Mouse (Mus musculus) adrenal gland, postnatal 14 days (tissue): ENCODE results near the gene Pitpnb. TPM values are rescaled to one million over a fixed set of nuclear protein-coding genes. Genes with fewer than 3 reads are reported as not detected.

Experiments used
- DNase-seq: peaks from one replicate; pipeline ENCODE4 v3.0.0; 2021; ENCODE audit warnings: mixed read lengths
- total RNA-seq: library from RNA; stranded (reverse); gene quantifications from 2 replicates; pipeline ENCODE4 v1.2.3, GENCODE M21; 2021

Pitpnb gene
- total RNA-seq, 1 experiment from 2014 or later, result 69.3 TPM

- DNase-seq, result no peak
These were observed 14.3 kb downstream of the Pitpnb start for GRCm38 (mm10) chr5:111344721-111345400.

DNA sequence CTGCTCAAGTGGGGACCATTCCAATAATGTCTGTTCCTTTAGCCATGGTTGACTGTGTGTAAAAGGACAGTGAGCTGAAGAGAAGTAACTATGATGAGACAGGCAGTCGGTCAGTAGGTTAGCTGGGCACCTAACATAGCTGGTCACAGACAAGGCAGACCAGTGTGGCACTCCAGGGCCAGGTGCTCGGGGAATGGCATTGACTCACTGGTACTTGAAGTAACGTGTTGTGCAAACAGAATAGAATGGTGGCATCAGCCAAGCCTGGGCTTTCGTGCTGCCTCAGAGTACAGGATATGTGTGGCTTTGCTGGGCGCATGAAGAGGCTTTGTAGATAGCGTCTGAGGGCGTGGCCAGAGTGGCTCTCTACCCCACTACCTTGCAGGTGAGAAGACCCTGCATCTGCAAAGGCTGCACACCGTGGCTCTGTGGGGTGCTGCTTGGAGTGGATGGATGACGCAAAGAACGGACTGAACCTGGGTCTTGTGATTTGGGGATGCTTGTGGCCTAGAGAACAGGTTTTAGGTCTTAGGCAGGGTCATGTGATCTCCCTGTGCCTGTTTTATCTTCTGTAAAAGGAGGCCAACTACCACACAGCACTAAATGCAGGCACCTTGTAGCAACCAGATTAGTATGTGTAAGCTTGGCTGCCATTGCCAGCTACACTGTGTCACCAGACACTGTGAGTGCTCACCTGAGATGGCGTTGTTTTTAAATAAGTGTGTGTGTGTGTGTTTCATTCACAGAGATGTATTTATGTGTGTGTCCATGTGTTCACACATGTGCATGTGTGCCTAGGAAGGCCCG is 26.5 kb downstream of the Pitpnb start:
- no peak for DNase-seq

GRCm38 (mm10) chr5:111360546-111360945 is 30.0 kb downstream of the Pitpnb start:
- no peak for DNase-seq

GRCm38 (mm10) chr5:111361058-111361457 is 30.5 kb downstream of the Pitpnb start:
- DNase-seq, result no peak

GRCm38 (mm10) chr5:111361846-111362245 is 31.3 kb downstream of the Pitpnb start:
- DNase-seq, result no peak

GRCm38 (mm10) chr5:111363446-111364062 is 33.0 kb downstream of the Pitpnb start:
- DNase-seq, result no peak

DNA sequence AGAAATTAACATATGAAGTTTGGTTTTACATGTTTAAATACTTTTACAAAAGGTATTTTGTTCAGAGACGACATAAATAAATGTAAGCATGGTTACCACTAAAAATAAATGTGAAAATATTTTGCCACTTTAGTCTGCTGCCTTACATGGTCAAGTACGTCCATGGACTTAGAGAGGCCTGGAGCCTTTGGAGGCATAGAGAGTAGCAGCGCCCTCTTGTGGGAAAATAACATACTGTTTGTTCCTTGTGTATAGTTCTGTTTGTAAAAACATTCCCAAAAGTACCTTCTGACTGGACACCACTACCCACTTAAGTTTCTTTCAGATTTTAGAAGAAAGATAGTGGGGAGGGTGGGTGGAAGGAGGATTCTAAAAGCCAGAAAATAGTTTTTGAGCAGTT is 34.0 kb downstream of the Pitpnb start:
- DNase-seq, result peak; percentile 61

DNA sequence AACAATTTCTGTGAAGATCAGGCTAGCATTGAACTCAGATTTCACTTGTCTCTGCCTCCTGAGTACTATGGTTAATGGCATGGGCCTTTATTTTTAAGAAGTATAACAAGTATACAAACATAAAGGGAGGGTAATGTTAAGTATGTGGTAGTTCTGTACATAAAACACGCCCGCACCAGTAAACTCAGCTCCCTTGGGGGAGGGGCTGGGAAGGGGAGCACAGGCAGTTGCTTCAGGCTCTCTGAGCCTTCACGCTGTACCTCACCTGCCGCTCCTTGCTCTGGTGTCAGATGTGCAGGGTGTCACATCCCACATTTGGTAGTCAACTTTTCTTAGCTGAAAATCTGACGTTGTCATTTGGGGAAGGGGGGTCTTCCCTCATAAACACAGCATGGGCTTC is 35.6 kb downstream of the Pitpnb start:
- no peak for DNase-seq

DNA sequence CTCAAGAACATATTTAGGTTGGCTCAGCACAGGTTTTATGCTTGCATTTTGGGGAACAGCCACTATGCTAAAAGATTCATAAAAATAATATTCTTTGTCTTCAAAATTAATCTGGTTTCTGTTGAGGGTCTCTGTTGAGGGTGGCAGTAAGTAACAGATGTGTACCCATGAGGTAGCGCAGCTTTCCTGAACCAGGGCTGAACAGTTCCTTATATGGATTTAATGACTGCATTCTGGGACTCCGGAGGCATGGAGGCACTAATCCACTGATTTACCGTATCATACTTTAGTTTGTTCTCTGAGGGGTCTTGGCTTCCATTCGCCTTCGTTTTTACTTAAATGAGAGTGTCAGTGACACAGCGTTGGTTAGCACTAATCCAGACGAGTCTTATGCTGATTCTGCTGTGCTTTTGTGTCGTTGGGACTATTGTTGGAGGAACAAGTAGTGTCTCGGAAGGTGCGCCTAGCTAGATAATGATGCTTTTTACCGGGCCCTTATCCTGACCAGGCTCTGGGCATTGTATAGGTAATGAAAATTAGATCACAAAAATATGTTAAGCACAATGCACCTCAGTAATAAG is 37.5 kb downstream of the Pitpnb start:
- DNase-seq, result no peak

DNA sequence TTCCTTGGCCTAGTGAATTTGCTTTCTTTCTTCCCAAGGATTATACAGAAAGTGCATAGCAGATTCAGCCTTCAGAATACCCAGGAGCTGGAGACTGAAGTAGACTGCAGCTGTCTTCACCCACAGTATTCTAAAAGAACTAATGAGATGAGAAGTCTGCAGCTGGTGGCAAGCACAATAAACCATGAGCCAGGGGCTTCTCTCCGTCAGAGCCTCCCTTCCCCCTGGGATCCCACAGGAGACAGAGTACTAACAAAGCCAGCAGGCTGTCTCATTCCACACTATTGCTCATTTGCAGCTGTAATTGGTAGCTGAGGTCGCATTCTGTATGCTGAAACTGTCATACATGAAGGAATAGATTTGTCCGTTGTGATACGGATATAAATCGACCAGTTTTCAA is 38.0 kb downstream of the Pitpnb start:
- no peak for DNase-seq

DNA sequence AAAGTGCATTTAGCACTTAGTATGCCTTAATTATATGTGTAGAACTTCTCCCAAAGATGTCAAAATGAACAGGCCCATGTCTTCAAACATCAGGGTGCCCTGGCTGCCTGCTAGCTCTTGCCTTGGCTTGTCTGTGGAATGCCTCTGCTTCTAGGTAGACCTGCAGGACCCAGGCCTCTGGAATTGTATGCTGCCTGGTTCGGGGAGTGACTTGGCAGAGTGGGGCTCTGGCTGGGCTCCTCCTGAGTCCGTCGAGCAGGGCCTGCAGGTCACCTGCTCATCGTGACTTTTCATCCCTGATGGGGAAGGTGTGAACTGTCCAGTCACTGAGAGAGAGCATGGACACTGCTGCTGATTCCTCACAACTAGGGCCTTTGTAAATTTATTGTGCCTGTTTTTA is 45.1 kb downstream of the Pitpnb start:
- no peak for DNase-seq

GRCm38 (mm10) chr5:111376276-111377020 is 45.9 kb downstream of the Pitpnb start:
- DNase-seq, result no peak

- DNase-seq, result peak; percentile 58
These were observed 47.8 kb downstream of the Pitpnb start for GRCm38 (mm10) chr5:111378126-111378993.

DNA sequence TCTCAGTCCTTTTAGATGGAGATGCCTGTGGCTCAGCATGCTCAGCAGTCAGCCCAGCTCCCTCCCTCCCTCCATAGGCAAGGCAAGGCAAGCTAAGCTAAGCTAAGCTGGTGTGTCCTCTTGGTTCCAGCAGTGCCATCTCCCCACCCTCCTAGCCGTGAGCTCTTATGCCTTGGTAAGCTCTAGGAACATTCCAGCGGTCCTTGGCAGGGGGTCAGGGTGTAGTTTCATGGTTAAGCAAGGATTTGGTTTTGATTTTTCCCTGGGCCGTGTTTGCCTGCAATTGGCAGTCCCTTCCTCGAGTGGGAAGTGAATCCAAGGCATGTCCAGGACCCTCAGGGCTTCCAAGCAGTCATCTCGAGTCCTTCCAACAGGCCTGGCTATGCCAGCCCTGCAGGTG is 52.8 kb downstream of the Pitpnb start:
- no peak for DNase-seq

GRCm38 (mm10) chr5:111390911-111391310 is 60.3 kb downstream of the Pitpnb start:
- DNase-seq, result no peak

DNA sequence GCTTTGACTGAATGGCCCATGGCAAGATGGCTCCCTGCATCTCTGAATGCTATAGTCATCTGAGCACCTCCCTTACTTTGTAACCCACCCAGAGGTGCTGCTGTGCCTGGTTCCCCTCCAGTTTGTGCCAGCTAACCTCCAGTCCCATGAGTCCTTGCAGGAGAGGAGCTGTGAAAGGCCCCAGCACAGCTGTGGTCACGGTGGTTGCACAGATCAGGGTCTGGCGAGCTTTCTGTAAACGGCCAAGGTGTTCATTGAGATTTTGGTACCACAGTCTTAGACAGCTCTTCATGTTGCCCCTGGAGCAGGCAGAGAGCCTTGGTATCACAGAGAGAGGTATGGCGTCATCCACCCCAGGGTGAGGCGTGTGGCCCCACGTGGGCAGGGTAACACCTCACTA is 60.9 kb downstream of the Pitpnb start:
- no peak for DNase-seq

DNA sequence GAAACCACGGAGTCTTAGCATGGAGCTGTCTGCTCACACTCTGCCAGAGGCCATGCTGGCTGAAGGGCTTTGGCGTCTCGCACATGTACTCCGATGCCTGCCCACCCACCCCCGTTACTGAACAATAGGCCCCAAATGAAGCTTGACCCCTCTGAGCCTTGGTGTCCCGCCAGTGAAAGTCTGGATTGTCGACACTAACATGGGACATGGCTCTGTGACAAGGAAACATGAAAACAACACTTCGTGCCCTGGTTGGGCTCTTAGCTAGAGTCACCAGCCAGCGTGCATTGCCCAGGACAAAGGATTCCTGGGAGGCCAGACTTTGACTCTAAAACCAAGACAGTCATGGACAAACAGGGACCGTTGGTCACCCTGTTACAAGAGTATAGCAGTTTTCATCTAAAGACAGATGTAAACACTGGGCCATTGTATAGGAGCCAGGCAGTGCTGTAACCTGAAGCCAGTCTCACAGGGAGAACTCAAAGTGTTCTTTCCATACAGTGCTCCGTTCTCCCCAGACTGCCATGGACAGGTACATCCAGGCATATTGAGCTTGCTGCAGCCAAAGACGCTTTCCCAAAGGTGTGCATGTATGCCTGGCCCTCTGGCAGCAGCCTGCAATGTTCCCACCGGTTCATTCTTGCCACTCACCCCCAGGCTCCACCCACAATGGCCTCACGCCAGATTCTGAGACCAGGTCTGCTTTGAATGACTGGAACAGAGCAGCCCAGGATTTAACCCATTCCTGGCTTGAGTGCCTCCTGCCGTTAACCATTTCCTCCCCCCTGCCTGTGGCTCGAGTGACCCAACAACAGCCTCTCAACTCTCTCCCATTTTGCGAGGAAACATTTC is 63.0 kb downstream of the Pitpnb start:
- peak; percentile 87 for DNase-seq

DNA sequence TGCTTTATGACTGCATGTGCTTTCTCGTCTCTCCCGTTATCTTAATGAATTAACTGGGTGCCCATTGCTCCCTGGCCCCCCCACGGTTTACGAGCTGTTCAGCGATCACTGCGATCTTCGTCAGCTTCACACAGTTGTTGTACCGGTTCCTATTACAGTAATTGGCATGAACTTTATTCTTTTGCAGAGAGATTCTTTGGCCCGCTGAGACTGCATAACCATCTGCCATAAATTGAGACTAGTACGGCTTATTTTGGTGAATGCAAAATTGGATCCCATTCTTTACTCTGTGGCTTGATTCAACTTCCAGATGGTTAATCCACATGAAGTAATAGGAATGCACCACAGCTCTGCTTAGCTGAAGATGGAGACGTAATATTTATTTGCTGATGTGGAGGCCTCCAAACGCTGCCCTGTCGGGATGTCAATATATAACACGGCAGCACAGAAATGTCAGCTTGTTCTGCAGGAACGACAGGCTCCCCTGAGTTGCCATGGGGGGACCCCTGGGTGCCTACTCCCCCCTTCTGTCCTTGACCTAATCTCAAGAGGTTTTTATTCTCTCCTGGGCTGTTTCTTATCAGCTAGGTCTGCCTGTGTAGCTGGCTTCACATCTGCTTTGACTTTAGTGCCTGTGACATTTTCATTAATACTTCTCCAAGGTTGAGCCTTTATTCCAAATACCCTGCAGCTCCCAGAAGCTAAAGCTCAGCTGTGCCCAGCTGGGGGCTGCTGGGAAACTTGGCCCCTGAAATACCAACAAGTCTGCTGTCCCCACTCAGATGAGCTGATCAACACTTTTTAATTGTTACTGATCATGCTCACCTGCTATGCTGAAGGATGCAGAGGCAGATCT is 63.9 kb downstream of the Pitpnb start:
- no peak for DNase-seq

DNA sequence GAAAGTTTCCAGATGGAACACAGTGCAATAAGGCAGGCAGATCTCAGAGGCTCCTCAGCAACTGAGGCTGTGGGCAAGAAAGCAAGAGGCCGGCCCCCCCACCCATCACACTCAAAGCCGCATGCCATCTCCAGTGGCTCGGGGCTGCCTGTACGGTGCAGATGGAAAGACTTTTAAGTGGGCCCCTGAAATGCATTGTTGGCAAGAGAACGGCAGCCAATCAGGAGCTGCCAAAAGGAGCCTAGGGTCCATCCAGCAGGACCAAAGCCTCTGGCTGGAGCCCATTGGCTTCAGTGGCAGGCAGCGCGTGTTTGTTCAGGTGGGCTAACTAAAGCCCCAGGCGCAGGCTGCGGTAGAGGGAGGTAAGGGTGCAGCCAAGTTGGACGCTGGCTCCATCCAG is 65.2 kb downstream of the Pitpnb start:
- DNase-seq, result no peak
